Mouse (Mus musculus) liver, postnatal 0 days (tissue): Measurements from ENCODE around the gene Morf4l2.

Experiments
- CTCF ChIP-seq: sonication (generic); IDR thresholded peaks from 2 replicates; pipeline ENCODE4 v1.5.1; 2016; ENCODE audit warnings: antibody characterized with exemption, low read depth
- EP300 ChIP-seq: IDR thresholded peaks from 2 replicates; pipeline ENCODE4 v1.6.1; 2016; ENCODE audit warnings: antibody characterized with exemption, low read depth, mild to moderate bottlenecking

DNA sequence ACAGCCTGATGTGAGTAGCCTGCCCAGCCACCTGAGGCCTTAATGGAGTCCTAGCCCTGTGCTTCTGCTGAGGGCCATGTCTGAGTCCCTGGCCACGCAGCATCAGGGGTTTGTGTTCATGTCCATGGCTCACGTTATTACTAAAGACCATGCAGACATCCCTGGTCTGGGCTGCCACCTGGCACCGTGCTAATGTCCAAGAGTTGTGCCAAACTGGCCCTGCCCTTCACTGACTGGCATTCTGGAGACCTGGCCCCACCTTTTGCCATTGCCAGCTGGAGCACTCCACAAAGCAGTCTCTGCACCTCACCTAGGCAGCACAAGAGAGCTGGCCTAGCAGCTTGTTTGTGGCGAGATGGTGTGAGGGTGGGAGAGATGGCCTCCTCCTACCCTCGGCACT, 50.3 kb downstream of the Morf4l2 start:
- TF ChIP-seq CTCF (no peak), EP300 (no peak)
